Mouse (Mus musculus): ENCODE results near the gene Naa40. TPM values are rescaled to one million over a fixed set of nuclear protein-coding genes. Genes with fewer than 3 reads are reported as not detected.

Gene Naa40
- polyA plus RNA-seq, 1 experiment = 16.8 TPM

DNA sequence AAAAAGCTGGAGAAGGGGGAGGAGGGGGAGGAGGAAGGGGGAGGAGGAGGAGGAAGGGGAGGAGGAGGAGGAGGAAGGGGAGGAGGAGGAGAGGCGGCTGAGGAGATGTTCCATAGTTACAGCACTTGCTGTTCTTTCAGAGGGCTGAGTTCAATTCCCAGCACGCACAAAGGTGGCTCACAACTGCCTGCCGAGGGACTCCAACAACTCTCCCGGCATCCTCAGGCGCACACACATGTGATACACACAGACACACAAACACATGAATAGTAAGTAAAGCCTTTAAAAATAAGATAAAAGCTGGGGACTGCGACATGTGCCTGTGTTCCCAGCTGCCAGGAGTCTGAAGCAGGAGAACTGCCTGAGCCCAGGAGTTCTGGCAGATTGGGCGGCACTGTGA is 59.5 kb downstream of the Naa40 start:
- Histone ChIP-seq H3K79me3 (ENCODE audit: low read depth) (no peaks in the 10 kb centered on the region), H3K36me3 (ENCODE audit: control insufficient read depth, insufficient read depth) (no peaks in the 10 kb centered on the region), H3K4me3 (ENCODE audit: insufficient read depth, poor library complexity, severe bottlenecking) (no peak overlapping the region), H3K27me3 (ENCODE audit: control insufficient read depth, insufficient read depth, insufficient read length) (no peaks in the 10 kb centered on the region), H3ac (ENCODE audit: control insufficient read depth, insufficient read length, low read depth) (no peak overlapping the region), H3K79me2 (ENCODE audit: control insufficient read depth, insufficient read depth) (no peaks in the 10 kb centered on the region)
- TF ChIP-seq MYOD1 (IDR thresholded peaks at IDR 0.05; ENCODE audit: control insufficient read depth, insufficient read length, low read depth) (no peak), USF1 (IDR thresholded peaks at IDR 0.05; ENCODE audit: low read depth) (no peak), MYOG (IDR thresholded peaks at IDR 0.05; ENCODE audit: control insufficient read depth, extremely low read depth, insufficient read length) (no peak), CTCF (IDR thresholded peaks at IDR 0.05; ENCODE audit: control insufficient read depth, insufficient read depth, insufficient read length) (no peak), MAX (IDR thresholded peaks at IDR 0.05) (no peak), FOSL1 (IDR thresholded peaks at IDR 0.05; ENCODE audit: insufficient read depth, low read length, poor library complexity, severe bottlenecking) (no peak), CEBPB (IDR thresholded peaks at IDR 0.05; ENCODE audit: low read depth) (no peak)

DNA sequence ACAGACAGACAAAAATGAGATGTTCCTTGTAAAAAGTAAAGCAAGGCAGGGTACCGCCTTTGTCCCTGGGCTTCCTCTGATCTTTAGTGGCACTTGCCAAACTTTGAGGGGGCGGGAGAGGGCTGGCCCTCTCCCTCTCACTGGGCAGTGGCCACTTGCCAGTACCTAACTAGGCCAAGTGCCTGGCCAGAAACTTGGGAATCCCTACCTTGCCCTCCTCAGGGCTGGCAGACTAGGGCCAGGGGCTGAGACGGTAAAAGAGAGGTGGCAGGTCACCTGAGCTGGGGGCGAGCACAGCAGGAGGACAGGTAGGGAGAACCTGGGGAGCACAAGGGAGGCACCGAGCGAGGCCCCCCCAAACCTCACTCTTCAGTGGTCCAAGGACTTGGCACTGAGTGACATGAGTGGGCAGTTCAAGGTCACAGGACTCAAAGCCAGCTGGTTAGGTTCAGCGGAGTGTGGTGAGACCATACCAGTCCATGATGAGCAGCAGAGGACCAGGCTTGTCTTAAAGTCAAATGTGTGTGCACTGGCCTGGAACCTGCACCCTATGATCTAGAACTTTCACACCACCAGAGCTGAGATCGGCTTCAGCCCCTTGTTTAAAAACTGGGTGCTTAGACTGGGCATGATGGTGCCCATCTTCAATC is 60.1 kb downstream of the Naa40 start:
- TF ChIP-seq USF1 (IDR thresholded peaks at IDR 0.05; ENCODE audit: low read depth) (no peak), MYOD1 (IDR thresholded peaks at IDR 0.05; ENCODE audit: control insufficient read depth, insufficient read length, low read depth) (no peak), MAX (IDR thresholded peaks at IDR 0.05) (no peak), FOSL1 (IDR thresholded peaks at IDR 0.05; ENCODE audit: insufficient read depth, low read length, poor library complexity, severe bottlenecking) (no peak), MYOG (IDR thresholded peaks at IDR 0.05; ENCODE audit: control insufficient read depth, extremely low read depth, insufficient read length) (no peak), CTCF (IDR thresholded peaks at IDR 0.05; ENCODE audit: control insufficient read depth, insufficient read depth, insufficient read length) (no peak), CEBPB (IDR thresholded peaks at IDR 0.05; ENCODE audit: low read depth) (no peak)
- no peaks in the 10 kb centered on the region for H3K27me3 ChIP-seq (ENCODE audit: control insufficient read depth, insufficient read depth, insufficient read length)

DNA sequence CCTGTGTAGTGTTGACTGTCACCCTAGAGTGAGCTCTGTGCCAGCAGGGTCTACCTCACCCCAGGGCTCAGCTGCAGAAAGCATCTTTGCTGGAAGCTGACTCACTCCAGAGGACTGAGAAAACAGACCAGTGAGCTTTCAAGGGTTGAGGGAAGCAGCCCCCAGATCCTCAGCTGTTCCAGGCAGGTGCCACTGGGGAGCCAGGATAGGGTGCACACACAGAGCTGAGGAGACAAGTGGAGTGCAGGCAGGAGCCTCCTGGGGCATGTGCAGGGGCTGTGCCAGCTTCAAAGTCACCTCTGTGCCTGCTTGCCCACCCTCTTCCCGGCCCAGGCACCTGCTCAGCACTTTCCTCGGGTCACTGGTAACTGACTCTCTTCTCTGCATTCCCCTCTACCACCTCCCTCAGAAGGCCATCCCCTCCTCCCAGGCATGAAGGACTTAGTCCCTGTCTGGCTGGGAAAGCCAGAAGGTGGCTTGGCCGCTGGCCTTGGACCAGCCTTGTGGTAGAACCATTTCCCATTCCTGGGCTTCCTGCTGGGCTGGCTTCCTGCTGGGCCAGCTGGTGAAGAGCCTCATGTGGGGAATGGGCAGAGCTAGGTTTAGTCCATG is 62.0 kb downstream of the Naa40 start:
- TF ChIP-seq MAX (IDR thresholded peaks at IDR 0.05) = no peak
- TF ChIP-seq FOSL1 (IDR thresholded peaks at IDR 0.05; ENCODE audit: insufficient read depth, low read length, poor library complexity, severe bottlenecking) = no peak
- no peak for TF ChIP-seq CEBPB (IDR thresholded peaks at IDR 0.05; ENCODE audit: low read depth)
- H3K36me3 ChIP-seq (ENCODE audit: control insufficient read depth, insufficient read depth) = no peaks in the 10 kb centered on the region

More for the DNA sequence above, 60.1 kb downstream of the Naa40 start:
- no peaks in the 10 kb centered on the region for H3K36me3 ChIP-seq (ENCODE audit: control insufficient read depth, insufficient read depth)
- H3K79me3 ChIP-seq (ENCODE audit: low read depth) = no peaks in the 10 kb centered on the region
- no peak overlapping the region for H3K4me3 ChIP-seq (ENCODE audit: insufficient read depth, poor library complexity, severe bottlenecking)
- no peak overlapping the region for H3ac ChIP-seq (ENCODE audit: control insufficient read depth, insufficient read length, low read depth)
- H3K79me2 ChIP-seq (ENCODE audit: control insufficient read depth, insufficient read depth) = no peaks in the 10 kb centered on the region

DNA sequence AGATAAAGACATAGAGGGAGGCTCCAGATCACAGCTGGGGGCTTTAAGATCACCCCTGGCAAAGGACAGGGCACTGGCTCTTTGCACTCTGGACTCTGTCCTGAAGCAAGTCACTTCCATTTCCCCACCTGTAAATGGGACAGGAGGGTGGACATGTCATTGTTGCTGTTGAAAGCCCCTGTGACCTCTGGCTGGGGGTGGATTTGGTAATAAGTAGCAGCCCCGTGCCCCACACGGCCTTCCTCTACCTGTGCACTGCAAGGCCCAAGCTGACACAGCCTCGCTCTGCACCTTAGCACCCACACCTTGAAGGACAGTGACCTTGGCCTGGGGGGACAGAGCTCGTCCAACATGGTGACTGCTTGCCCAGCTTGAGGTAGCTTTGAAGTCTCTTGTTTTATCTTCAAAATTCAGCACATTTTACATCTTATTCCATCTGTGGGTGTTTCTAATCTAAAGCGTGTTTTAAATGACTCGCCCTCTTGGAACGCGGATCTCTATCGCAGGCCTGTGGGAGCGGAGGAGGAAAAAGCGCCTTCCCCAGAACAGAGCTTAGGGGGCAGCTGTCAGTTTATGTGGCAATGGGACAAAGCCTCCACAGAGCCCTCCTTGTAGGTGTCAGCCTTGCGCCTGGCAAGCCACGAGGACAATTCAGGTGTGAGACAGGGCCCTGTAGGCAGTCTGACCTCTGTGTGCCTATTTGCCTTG is 63.0 kb downstream of the Naa40 start:
- H3K27me3 ChIP-seq (ENCODE audit: control insufficient read depth, insufficient read depth, insufficient read length) = no peaks in the 10 kb centered on the region
- TF ChIP-seq MYOG (IDR thresholded peaks at IDR 0.05; ENCODE audit: control insufficient read depth, extremely low read depth, insufficient read length) = no peak
- no peak for TF ChIP-seq MAX (IDR thresholded peaks at IDR 0.05)

More for the DNA sequence above, 62.0 kb downstream of the Naa40 start:
- Histone ChIP-seq H3ac (ENCODE audit: control insufficient read depth, insufficient read length, low read depth) (no peak overlapping the region), H3K79me3 (ENCODE audit: low read depth) (no peaks in the 10 kb centered on the region), H3K4me3 (ENCODE audit: insufficient read depth, poor library complexity, severe bottlenecking) (no peak overlapping the region), H3K27me3 (ENCODE audit: control insufficient read depth, insufficient read depth, insufficient read length) (no peaks in the 10 kb centered on the region), H3K79me2 (ENCODE audit: control insufficient read depth, insufficient read depth) (no peaks in the 10 kb centered on the region)

DNA sequence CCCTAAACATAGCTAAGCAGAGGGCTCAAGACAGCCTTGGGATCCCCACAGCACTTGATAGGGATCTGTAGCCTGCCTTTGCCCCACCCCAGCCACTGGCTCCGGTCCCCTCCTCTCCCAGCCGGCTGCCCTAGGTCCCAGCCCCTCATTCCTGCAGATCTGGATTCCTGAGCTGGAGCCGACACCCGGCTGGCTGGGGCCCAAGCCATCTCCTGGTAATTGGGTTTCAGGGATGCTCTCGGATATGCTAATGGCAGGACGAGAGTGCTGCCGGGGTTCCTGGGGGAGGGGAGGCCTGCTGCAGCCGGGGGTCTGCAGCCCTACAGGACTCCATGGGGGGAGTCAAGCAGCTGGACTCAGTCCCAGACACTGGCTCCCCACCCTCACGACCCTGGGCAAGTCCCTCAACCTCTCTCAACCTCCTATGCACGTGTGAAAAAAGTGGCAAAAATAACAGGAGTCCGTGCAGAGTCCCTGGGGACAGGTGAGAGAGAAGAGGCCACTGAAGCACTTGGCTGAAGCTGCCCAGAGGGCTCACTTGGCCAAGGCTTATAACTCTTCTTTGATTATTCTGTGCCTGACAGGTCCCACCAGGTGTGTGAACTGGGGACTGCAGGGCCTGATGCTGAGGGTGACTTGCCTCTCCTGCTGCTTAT is 64.8 kb downstream of the Naa40 start:
- Histone ChIP-seq H3K79me2 (ENCODE audit: control insufficient read depth, insufficient read depth) (no peaks in the 10 kb centered on the region), H3K79me3 (ENCODE audit: low read depth) (no peaks in the 10 kb centered on the region), H3ac (ENCODE audit: control insufficient read depth, insufficient read length, low read depth) (no peak overlapping the region), H3K36me3 (ENCODE audit: control insufficient read depth, insufficient read depth) (no peaks in the 10 kb centered on the region), H3K27me3 (ENCODE audit: control insufficient read depth, insufficient read depth, insufficient read length) (no peaks in the 10 kb centered on the region), H3K4me3 (ENCODE audit: insufficient read depth, poor library complexity, severe bottlenecking) (no peak overlapping the region)
- TF ChIP-seq MYOD1 (IDR thresholded peaks at IDR 0.05; ENCODE audit: control insufficient read depth, insufficient read length, low read depth) (no peak), CEBPB (IDR thresholded peaks at IDR 0.05; ENCODE audit: low read depth) (no peak), FOSL1 (IDR thresholded peaks at IDR 0.05; ENCODE audit: insufficient read depth, low read length, poor library complexity, severe bottlenecking) (no peak), MAX (IDR thresholded peaks at IDR 0.05) (no peak), CTCF (IDR thresholded peaks at IDR 0.05; ENCODE audit: control insufficient read depth, insufficient read depth, insufficient read length) (no peak), MYOG (IDR thresholded peaks at IDR 0.05; ENCODE audit: control insufficient read depth, extremely low read depth, insufficient read length) (no peak), USF1 (IDR thresholded peaks at IDR 0.05; ENCODE audit: low read depth) (no peak)

More for the DNA sequence above, 63.0 kb downstream of the Naa40 start:
- H3K36me3 ChIP-seq (ENCODE audit: control insufficient read depth, insufficient read depth) = no peaks in the 10 kb centered on the region
- no peak overlapping the region for H3ac ChIP-seq (ENCODE audit: control insufficient read depth, insufficient read length, low read depth)
- H3K79me2 ChIP-seq (ENCODE audit: control insufficient read depth, insufficient read depth) = no peaks in the 10 kb centered on the region
- no peak overlapping the region for H3K4me3 ChIP-seq (ENCODE audit: insufficient read depth, poor library complexity, severe bottlenecking)
- H3K79me3 ChIP-seq (ENCODE audit: low read depth) = no peaks in the 10 kb centered on the region

Other genes with a start within 250 kb of the Naa40 start
- 12.2 TPM for gene Dnajc4, start 248.6 kb downstream of the Naa40 start, polyA plus RNA-seq (2012; fragmentation: generic; extraction: Trizol)
- 18.2 TPM for gene Nudt22, start 245.1 kb downstream of the Naa40 start, polyA plus RNA-seq (2012; fragmentation: generic; extraction: Trizol)
- 4.7 TPM for gene Trpt1, start 245.1 kb downstream of the Naa40 start, polyA plus RNA-seq (2012; fragmentation: generic; extraction: Trizol)
- gene Fermt3, start 221.7 kb downstream of the Naa40 start, polyA plus RNA-seq (2012; fragmentation: generic; extraction: Trizol) = 0.37 TPM
- 309 TPM for gene Stip1, start 201.2 kb downstream of the Naa40 start, polyA plus RNA-seq (2012; fragmentation: generic; extraction: Trizol)
- gene Macrod1, start 184.4 kb downstream of the Naa40 start, polyA plus RNA-seq (2012; fragmentation: generic; extraction: Trizol) = 8.3 TPM
- 0.08 TPM for gene Flrt1, start 135.5 kb downstream of the Naa40 start, polyA plus RNA-seq (2012; fragmentation: generic; extraction: Trizol)
- 121 TPM for gene Otub1, start 34.9 kb downstream of the Naa40 start, polyA plus RNA-seq (2012; fragmentation: generic; extraction: Trizol)
- 960 TPM for gene Cox8a, start 23.6 kb downstream of the Naa40 start, polyA plus RNA-seq (2012; fragmentation: generic; extraction: Trizol)
- gene Rcor2, start 26.1 kb upstream of the Naa40 start, polyA plus RNA-seq (2012; fragmentation: generic; extraction: Trizol) = 21.0 TPM
- gene Mark2, start 100.7 kb upstream of the Naa40 start, polyA plus RNA-seq (2012; fragmentation: generic; extraction: Trizol) = 27.2 TPM
- gene Spindoc, start 141.8 kb upstream of the Naa40 start, polyA plus RNA-seq (2012; fragmentation: generic; extraction: Trizol) = 21.6 TPM
- gene 2700081O15Rik, start 176.4 kb upstream of the Naa40 start, polyA plus RNA-seq (2012; fragmentation: generic; extraction: Trizol) = 19.3 TPM
- 71.7 TPM for gene Rtn3, start 242.1 kb upstream of the Naa40 start, polyA plus RNA-seq (2012; fragmentation: generic; extraction: Trizol)

Data from C2C12 (cell line).